Mouse (Mus musculus) hindbrain, embryonic 13.5 days (tissue): Measurements from ENCODE around the gene Dennd2d. TPM values are rescaled to one million over a fixed set of nuclear protein-coding genes. Genes with fewer than 3 reads are reported as not detected.

ENCODE experiments used
- ATAC-seq: fragments of 200-750 bp; cut with Nextera tagmentation; 2 replicates; pipeline ENCODE4 v1.8.0; 2017; ENCODE audit warnings: moderate TSS enrichment; ENCODE audit not compliant: low FRiP score
- H3K27ac ChIP-seq: fragments of 300-500 bp; sonication (generic); 2 replicates; pipeline ENCODE4 v1.5.1; 2015; ENCODE audit warnings: inconsistent platforms, mild to moderate bottlenecking, moderate library complexity
- H3K27me3 ChIP-seq: fragments of 300-500 bp; sonication (generic); 2 replicates; pipeline ENCODE4 v1.6.1; 2015; ENCODE audit warnings: mild to moderate bottlenecking, inconsistent platforms
- H3K36me3 ChIP-seq: fragments of 300-500 bp; sonication (generic); 2 replicates; pipeline ENCODE4 v1.6.1; 2015; ENCODE audit warnings: mild to moderate bottlenecking, inconsistent platforms
- H3K4me1 ChIP-seq: fragments of 300-500 bp; sonication (generic); replicated peaks from 2 replicates; pipeline ENCODE4 v1.6.1; 2015; ENCODE audit warnings: inconsistent platforms
- H3K4me2 ChIP-seq: fragments of 300-500 bp; sonication (generic); 2 replicates; pipeline ENCODE4 v1.6.1; 2015; ENCODE audit warnings: inconsistent platforms, mild to moderate bottlenecking, moderate library complexity
- H3K4me3 ChIP-seq: fragments of 300-500 bp; sonication (generic); 2 replicates; pipeline ENCODE4 v1.5.1; 2015; ENCODE audit warnings: mild to moderate bottlenecking, inconsistent platforms
- H3K9ac ChIP-seq: fragments of 300-500 bp; sonication (generic); 2 replicates; pipeline ENCODE4 v1.6.1; 2015; ENCODE audit warnings: mild to moderate bottlenecking, inconsistent platforms
- H3K9me3 ChIP-seq: fragments of 300-500 bp; sonication (generic); 2 replicates; pipeline ENCODE4 v1.6.1; 2016; ENCODE audit warnings: inconsistent platforms
- WGBS: fragments of 180-500 bp; shearing (Covaris S2); methylation state at CpG from one replicate; pipeline ENCODE4 v1.1.7; 2015; 5-methylcytosine and 5-hydroxymethylcytosine counted together
- polyA plus RNA-seq: library from polyadenylated mRNA; unstranded; fragments of >200 nt; fragmentation: Nextera tagmentation; extraction: Ambion mirVana; gene quantifications from 2 replicates; pipeline ENCODE4 v1.2.1, GENCODE M21; 2015

Gene Dennd2d
- polyA plus RNA-seq, 1 experiment from 2014 or later = 0.57 TPM

- Histone ChIP-seq H3K27me3 (peaks cover 19% of the 10 kb centered on the region; the same call in 1 of the 2 replicates), H3K4me3 (no peak overlapping the region), H3K4me2 (no peak overlapping the region), H3K36me3 (no peaks in the 10 kb centered on the region), H3K9ac (no peak overlapping the region), H3K27ac (no peak overlapping the region), H3K4me1 (peaks cover 11% of the 10 kb centered on the region), H3K9me3 (no peaks in the 10 kb centered on the region)
- 78% methylated on average over 4 of the region's 4 CpGs for WGBS
- no peak for ATAC-seq
Measured at GRCm38 (mm10) chr3:106483796-106484405, 1.7 kb downstream of the Dennd2d start.

- Histone ChIP-seq H3K9me3 (no peaks in the 10 kb centered on the region), H3K9ac (no peak overlapping the region), H3K27me3 (peaks cover 19% of the 10 kb centered on the region; the same call in 1 of the 2 replicates), H3K4me2 (no peak overlapping the region), H3K27ac (no peak overlapping the region), H3K4me3 (no peak overlapping the region), H3K4me1 (peaks cover 11% of the 10 kb centered on the region), H3K36me3 (no peaks in the 10 kb centered on the region)
- 97% methylated on average over 3 of the region's 3 CpGs for WGBS
- ATAC-seq = no peak
Measured at GRCm38 (mm10) chr3:106484861-106485260, 2.7 kb downstream of the Dennd2d start.

- Histone ChIP-seq H3K9ac (no peak overlapping the region), H3K4me3 (no peak overlapping the region), H3K36me3 (no peaks in the 10 kb centered on the region), H3K27me3 (peaks cover 19% of the 10 kb centered on the region; the same call in 1 of the 2 replicates), H3K4me1 (peaks cover 11% of the 10 kb centered on the region), H3K9me3 (no peaks in the 10 kb centered on the region), H3K4me2 (no peak overlapping the region), H3K27ac (no peak overlapping the region)
- 85% methylated on average over 5 of the region's 5 CpGs for WGBS
- no peak for ATAC-seq
Measured at GRCm38 (mm10) chr3:106485810-106486209, 3.6 kb downstream of the Dennd2d start.

- no peak for ATAC-seq
- peaks cover 5% of the 10 kb centered on the region for H3K4me1 ChIP-seq
- H3K4me2 ChIP-seq = no peak overlapping the region
- no peaks in the 10 kb centered on the region for H3K9me3 ChIP-seq
- no peak overlapping the region for H3K4me3 ChIP-seq
- no peaks in the 10 kb centered on the region for H3K36me3 ChIP-seq
- H3K27ac ChIP-seq = no peak overlapping the region
- WGBS = 82% methylated on average over 2 of the region's 2 CpGs
- H3K27me3 ChIP-seq = peaks cover 5% of the 10 kb centered on the region; the same call in 1 of the 2 replicates
- H3K9ac ChIP-seq = no peak overlapping the region
Measured at GRCm38 (mm10) chr3:106487551-106487950, 5.3 kb downstream of the Dennd2d start.

GRCm38 (mm10) chr3:106490239-106490638 is 8.0 kb downstream of the Dennd2d start:
- 94% methylated on average over 4 of the region's 4 CpGs for WGBS
- Histone ChIP-seq H3K9ac (no peak overlapping the region), H3K27me3 (no peaks in the 10 kb centered on the region), H3K9me3 (no peaks in the 10 kb centered on the region), H3K36me3 (no peaks in the 10 kb centered on the region), H3K4me2 (no peak overlapping the region), H3K4me3 (no peak overlapping the region), H3K4me1 (no peaks in the 10 kb centered on the region), H3K27ac (no peak overlapping the region)
- no peak for ATAC-seq

- Histone ChIP-seq H3K9me3 (no peaks in the 10 kb centered on the region), H3K36me3 (no peaks in the 10 kb centered on the region), H3K9ac (no peak overlapping the region), H3K4me1 (no peaks in the 10 kb centered on the region), H3K27ac (no peak overlapping the region), H3K27me3 (no peaks in the 10 kb centered on the region), H3K4me3 (no peak overlapping the region), H3K4me2 (no peak overlapping the region)
- 94% methylated on average over 1 of the region's 1 CpGs for WGBS
- no peak for ATAC-seq
Measured at GRCm38 (mm10) chr3:106492723-106493122, 10.5 kb downstream of the Dennd2d start.

GRCm38 (mm10) chr3:106493202-106493601 is 11.0 kb downstream of the Dennd2d start:
- no peak for ATAC-seq
- 92% methylated on average over 8 of the region's 8 CpGs for WGBS
- no peak overlapping the region for H3K27ac ChIP-seq
- no peaks in the 10 kb centered on the region for H3K27me3 ChIP-seq
- H3K36me3 ChIP-seq = no peaks in the 10 kb centered on the region
- H3K4me3 ChIP-seq = no peak overlapping the region
- H3K9me3 ChIP-seq = no peaks in the 10 kb centered on the region
- no peak overlapping the region for H3K4me2 ChIP-seq
- no peak overlapping the region for H3K9ac ChIP-seq
- H3K4me1 ChIP-seq = no peaks in the 10 kb centered on the region

GRCm38 (mm10) chr3:106493882-106494281 is 11.7 kb downstream of the Dennd2d start:
- no peak overlapping the region for H3K4me3 ChIP-seq
- ATAC-seq = no peak
- H3K27me3 ChIP-seq = no peaks in the 10 kb centered on the region
- 89% methylated on average over 3 of the region's 3 CpGs for WGBS
- no peak overlapping the region for H3K27ac ChIP-seq
- no peaks in the 10 kb centered on the region for H3K4me1 ChIP-seq
- no peaks in the 10 kb centered on the region for H3K9me3 ChIP-seq
- H3K4me2 ChIP-seq = no peak overlapping the region
- H3K9ac ChIP-seq = no peak overlapping the region
- H3K36me3 ChIP-seq = no peaks in the 10 kb centered on the region

- 81% methylated on average over 1 of the region's 1 CpGs for WGBS
- no peak overlapping the region for H3K27ac ChIP-seq
- H3K4me3 ChIP-seq = no peak overlapping the region
- no peaks in the 10 kb centered on the region for H3K36me3 ChIP-seq
- no peaks in the 10 kb centered on the region for H3K9me3 ChIP-seq
- ATAC-seq = no peak
- no peak overlapping the region for H3K9ac ChIP-seq
- no peaks in the 10 kb centered on the region for H3K27me3 ChIP-seq
- H3K4me1 ChIP-seq = no peaks in the 10 kb centered on the region
- H3K4me2 ChIP-seq = no peak overlapping the region
Measured at GRCm38 (mm10) chr3:106494417-106494950, 12.3 kb downstream of the Dennd2d start.

GRCm38 (mm10) chr3:106495346-106496044 is 13.3 kb downstream of the Dennd2d start:
- WGBS = 93% methylated on average over 1 of the region's 1 CpGs
- no peaks in the 10 kb centered on the region for H3K27me3 ChIP-seq
- ATAC-seq = no peak
- no peak overlapping the region for H3K4me2 ChIP-seq
- H3K9ac ChIP-seq = no peak overlapping the region
- H3K27ac ChIP-seq = no peak overlapping the region
- H3K4me3 ChIP-seq = no peak overlapping the region
- peaks cover 5% of the 10 kb centered on the region; the same call in 1 of the 2 replicates for H3K36me3 ChIP-seq
- no peaks in the 10 kb centered on the region for H3K4me1 ChIP-seq
- H3K9me3 ChIP-seq = no peaks in the 10 kb centered on the region

GRCm38 (mm10) chr3:106496045-106496721 is 14.0 kb downstream of the Dennd2d start:
- no peak overlapping the region for H3K4me3 ChIP-seq
- H3K4me2 ChIP-seq = no peak overlapping the region
- no peaks in the 10 kb centered on the region for H3K9me3 ChIP-seq
- H3K36me3 ChIP-seq = peaks cover 10% of the 10 kb centered on the region
- H3K27me3 ChIP-seq = no peaks in the 10 kb centered on the region
- H3K27ac ChIP-seq = no peak overlapping the region
- no peak overlapping the region for H3K9ac ChIP-seq
- no peaks in the 10 kb centered on the region for H3K4me1 ChIP-seq
- WGBS = 86% methylated on average over 4 of the region's 4 CpGs
- ATAC-seq = no peak

- no peaks in the 10 kb centered on the region for H3K4me1 ChIP-seq
- H3K9ac ChIP-seq = no peak overlapping the region
- no peak overlapping the region for H3K4me2 ChIP-seq
- no peaks in the 10 kb centered on the region for H3K9me3 ChIP-seq
- ATAC-seq = no peak
- no peak overlapping the region for H3K4me3 ChIP-seq
- 86% methylated on average over 3 of the region's 3 CpGs for WGBS
- no peak overlapping the region for H3K27ac ChIP-seq
- H3K36me3 ChIP-seq = peaks cover 16% of the 10 kb centered on the region
- no peaks in the 10 kb centered on the region for H3K27me3 ChIP-seq
Measured at GRCm38 (mm10) chr3:106496996-106497395, 14.8 kb downstream of the Dennd2d start.
